Mouse (Mus musculus): ENCODE results near the gene Optn.

DNA sequence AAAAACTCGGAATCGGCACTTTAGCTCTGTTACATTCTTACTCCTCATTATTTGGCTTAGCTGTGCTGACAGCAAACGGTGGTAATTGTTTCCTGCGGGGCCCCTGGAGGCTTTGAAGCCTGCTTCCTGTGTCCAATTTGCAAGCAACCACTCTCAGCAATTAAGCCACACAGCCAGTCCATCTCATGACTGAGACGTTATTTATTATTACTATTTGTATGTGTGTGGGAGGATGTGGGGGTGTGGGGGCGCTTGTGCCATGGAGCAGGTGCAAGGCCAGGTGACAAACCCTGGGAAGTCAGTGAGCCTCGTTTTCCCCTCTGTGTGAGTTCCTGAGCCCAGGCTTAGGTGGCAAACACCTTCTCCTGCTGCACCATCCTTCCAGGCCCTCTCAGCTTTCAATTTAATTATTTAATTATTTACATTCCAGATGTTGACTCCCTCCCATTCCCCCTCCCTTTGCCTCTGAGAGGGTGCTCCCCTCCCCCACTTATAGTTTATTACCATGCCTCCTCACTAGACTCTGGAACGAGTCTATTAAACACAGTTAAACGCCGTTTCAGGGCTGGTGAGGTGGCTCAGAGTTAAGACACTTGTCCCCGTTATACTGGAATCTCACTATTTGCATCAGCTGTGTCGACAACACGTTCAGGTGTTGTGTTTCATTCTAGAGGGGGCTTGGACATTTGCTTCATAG lies 18.4 kb downstream of the Optn start:
- TF ChIP-seq CTCF (IDR thresholded peaks at IDR 0.05; ENCODE audit: insufficient read depth, low read length) = no peak
- TF ChIP-seq POLR2A (IDR thresholded peaks at IDR 0.05; ENCODE audit: borderline replicate concordance, extremely low read depth, low read depth, low read length) = no peak
